Mouse (Mus musculus) bone marrow, adult 2 months (tissue): Measurements from ENCODE around the gene Etv6.

Source experiments
- CTCF ChIP-seq: fragments of 200-500 bp; IDR thresholded peaks from 2 replicates; pipeline ENCODE4 v1.5.1; 2011; ENCODE audit warnings: low read length, control low read depth; ENCODE audit not compliant: control insufficient read depth, insufficient read depth
- POLR2A ChIP-seq: fragments of 200-500 bp; IDR thresholded peaks from 2 replicates; pipeline ENCODE4 v1.6.1; 2011; ENCODE audit warnings: low read depth, mild to moderate bottlenecking, control low read depth, low read length, borderline replicate concordance; ENCODE audit not compliant: control insufficient read depth

DNA sequence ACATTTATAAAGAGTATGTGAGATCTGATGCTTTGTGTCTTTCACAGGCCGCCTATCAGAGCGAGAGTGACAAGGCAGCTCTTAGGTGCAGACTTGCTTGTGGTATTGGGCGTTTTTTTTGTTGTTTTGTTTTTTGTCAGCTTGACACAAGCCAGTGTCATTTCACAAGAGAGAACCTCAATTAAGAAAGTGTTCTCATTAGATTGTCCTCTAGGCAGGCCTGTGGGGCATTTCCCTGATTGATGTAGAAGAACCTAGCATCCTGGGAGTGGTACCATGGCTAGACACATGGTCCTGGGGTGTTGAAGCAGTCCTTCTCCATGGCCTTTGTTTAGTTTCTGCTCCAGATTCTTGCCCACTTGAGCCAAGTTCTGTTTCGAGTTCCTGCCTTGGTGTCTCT lies 31.5 kb downstream of the Etv6 start:
- TF ChIP-seq POLR2A, result no peak
- no peak for TF ChIP-seq CTCF
